Mouse (Mus musculus): Measurements from ENCODE around the gene Rnf8. TPM values are rescaled to one million over a fixed set of nuclear protein-coding genes. Genes with fewer than 3 reads are reported as not detected.
"Not testable (repeated sequence)": the region's sequence is repeated elsewhere in the genome, so short reads cannot be mapped to it uniquely, and the experiment has no call there.

The Rnf8 gene
- polyA plus RNA-seq, 1 experiment = 18.2 TPM

DNA sequence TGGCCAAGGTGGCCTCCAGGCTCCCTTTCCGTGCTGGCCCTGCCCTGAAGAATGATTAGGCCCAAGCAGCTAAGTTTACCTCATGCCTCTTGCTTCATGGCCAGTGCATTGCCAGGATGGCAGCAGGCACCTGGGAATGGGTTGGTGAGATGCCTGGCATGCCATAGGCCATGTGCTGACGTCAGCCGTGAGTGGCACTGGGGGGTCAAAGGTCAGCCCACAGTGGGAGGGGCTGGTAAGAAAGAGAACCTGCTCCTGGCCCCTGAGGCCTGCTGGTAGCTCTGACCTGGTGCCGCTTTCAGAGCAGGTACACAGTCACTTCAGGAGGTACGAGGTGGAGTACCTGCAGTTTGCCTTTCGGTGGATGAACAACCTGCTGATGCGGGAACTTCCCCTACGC, 15.1 kb upstream of the Rnf8 start:
- TF ChIP-seq POLR2A (IDR thresholded peaks at IDR 0.05; ENCODE audit: low read depth, low read length) (no peak), CTCF (IDR thresholded peaks at IDR 0.05; ENCODE audit: extremely low read depth, insufficient read length, insufficient replicate concordance, low read depth, low read length) (no peak)
- peaks cover 2% of the 10 kb centered on the region; the same call in 1 of the 2 replicates for H3K4me1 ChIP-seq (ENCODE audit: control insufficient read depth, insufficient read depth, insufficient read length, low read length)
- H3K27ac ChIP-seq (ENCODE audit: insufficient read depth, low read depth, low read length) = no peak overlapping the region
- WGBS = 65% methylated on average over 8 of the region's 8 CpGs
- no peak overlapping the region for H3K4me3 ChIP-seq (ENCODE audit: low read depth, low read length)
- H3K27me3 ChIP-seq (ENCODE audit: control insufficient read depth, insufficient read depth, low read length) = no peaks in the 10 kb centered on the region
- H3K36me3 ChIP-seq (ENCODE audit: control insufficient read depth, insufficient read depth, low read length) = peaks cover 44% of the 10 kb centered on the region

- Histone ChIP-seq H3K4me3 (ENCODE audit: low read depth, low read length) (no peak overlapping the region), H3K27ac (ENCODE audit: insufficient read depth, low read depth, low read length) (no peak overlapping the region), H3K36me3 (ENCODE audit: control insufficient read depth, insufficient read depth, low read length) (peaks cover 39% of the 10 kb centered on the region), H3K27me3 (ENCODE audit: control insufficient read depth, insufficient read depth, low read length) (no peaks in the 10 kb centered on the region), H3K4me1 (ENCODE audit: control insufficient read depth, insufficient read depth, insufficient read length, low read length) (peaks cover 2% of the 10 kb centered on the region; the same call in 1 of the 2 replicates)
- 70% methylated on average over 4 of the region's 4 CpGs for WGBS
- TF ChIP-seq POLR2A (IDR thresholded peaks at IDR 0.05; ENCODE audit: low read depth, low read length) = no peak
- TF ChIP-seq CTCF (IDR thresholded peaks at IDR 0.05; ENCODE audit: extremely low read depth, insufficient read length, insufficient replicate concordance, low read depth, low read length) = no peak
Measured at GRCm38 (mm10) chr17:29601391-29601790, 13.2 kb upstream of the Rnf8 start.

- TF ChIP-seq POLR2A (IDR thresholded peaks at IDR 0.05; ENCODE audit: low read depth, low read length) (no peak), CTCF (IDR thresholded peaks at IDR 0.05; ENCODE audit: extremely low read depth, insufficient read length, insufficient replicate concordance, low read depth, low read length) (peak; percentile 93; the same call in 1 of the 2 replicates)
- Histone ChIP-seq H3K27ac (ENCODE audit: insufficient read depth, low read depth, low read length) (no peak overlapping the region), H3K27me3 (ENCODE audit: control insufficient read depth, insufficient read depth, low read length) (no peaks in the 10 kb centered on the region), H3K4me1 (ENCODE audit: control insufficient read depth, insufficient read depth, insufficient read length, low read length) (peaks cover 2% of the 10 kb centered on the region; the same call in 1 of the 2 replicates), H3K36me3 (ENCODE audit: control insufficient read depth, insufficient read depth, low read length) (peaks cover 32% of the 10 kb centered on the region), H3K4me3 (ENCODE audit: low read depth, low read length) (no peak overlapping the region)
- WGBS = 13% methylated on average over 6 of the region's 6 CpGs
Measured at GRCm38 (mm10) chr17:29603283-29603682, 11.3 kb upstream of the Rnf8 start.

GRCm38 (mm10) chr17:29613453-29613852, 1.1 kb upstream of the Rnf8 start:
- not testable (repeated sequence) for H3K27ac ChIP-seq (ENCODE audit: insufficient read depth, low read depth, low read length); H3K36me3 ChIP-seq (ENCODE audit: control insufficient read depth, insufficient read depth, low read length); H3K27me3 ChIP-seq (ENCODE audit: control insufficient read depth, insufficient read depth, low read length); H3K4me3 ChIP-seq (ENCODE audit: low read depth, low read length)
- peaks cover 12% of the 10 kb centered on the region; the same call in 1 of the 2 replicates for H3K4me1 ChIP-seq (ENCODE audit: control insufficient read depth, insufficient read depth, insufficient read length, low read length)
- WGBS = 79% methylated on average over 5 of the region's 5 CpGs

GRCm38 (mm10) chr17:29615024-29615551, 498 bp downstream of the Rnf8 start:
- peak overlapping the region; percentile 91 for H3K4me3 ChIP-seq (ENCODE audit: low read depth, low read length)

GRCm38 (mm10) chr17:29615616-29616015, 1.0 kb downstream of the Rnf8 start:
- peaks cover 12% of the 10 kb centered on the region; the same call in 1 of the 2 replicates for H3K4me1 ChIP-seq (ENCODE audit: control insufficient read depth, insufficient read depth, insufficient read length, low read length)
- TF ChIP-seq CTCF (IDR thresholded peaks at IDR 0.05; ENCODE audit: extremely low read depth, insufficient read length, insufficient replicate concordance, low read depth, low read length) = no peak
- no peak for TF ChIP-seq POLR2A (IDR thresholded peaks at IDR 0.05; ENCODE audit: low read depth, low read length)
- H3K27ac ChIP-seq (ENCODE audit: insufficient read depth, low read depth, low read length) = no peak overlapping the region
- peak overlapping the region; percentile 91 for H3K4me3 ChIP-seq (ENCODE audit: low read depth, low read length)
- H3K27me3 ChIP-seq (ENCODE audit: control insufficient read depth, insufficient read depth, low read length) = no peaks in the 10 kb centered on the region
- 7% methylated on average over 4 of the region's 4 CpGs for WGBS
- peaks cover 6% of the 10 kb centered on the region; the same call in 1 of the 2 replicates for H3K36me3 ChIP-seq (ENCODE audit: control insufficient read depth, insufficient read depth, low read length)

More at GRCm38 (mm10) chr17:29615024-29615551, 498 bp downstream of the Rnf8 start:
- H3K27ac ChIP-seq (ENCODE audit: insufficient read depth, low read depth, low read length) = peak overlapping the region; percentile 70
- TF ChIP-seq CTCF (IDR thresholded peaks at IDR 0.05; ENCODE audit: extremely low read depth, insufficient read length, insufficient replicate concordance, low read depth, low read length) (0 out of 2 replicates have a peak, but pooled peaks have one; percentile 6), POLR2A (IDR thresholded peaks at IDR 0.05; ENCODE audit: low read depth, low read length) (no peak; the same call in 1 of the 2 replicates)
- peaks cover 6% of the 10 kb centered on the region; the same call in 1 of the 2 replicates for H3K36me3 ChIP-seq (ENCODE audit: control insufficient read depth, insufficient read depth, low read length)
- H3K4me1 ChIP-seq (ENCODE audit: control insufficient read depth, insufficient read depth, insufficient read length, low read length) = peaks cover 12% of the 10 kb centered on the region; the same call in 1 of the 2 replicates
- no peaks in the 10 kb centered on the region for H3K27me3 ChIP-seq (ENCODE audit: control insufficient read depth, insufficient read depth, low read length)
- WGBS = 1% methylated on average over 42 of the region's 43 CpGs

- Histone ChIP-seq H3K27ac (ENCODE audit: insufficient read depth, low read depth, low read length) (no peak overlapping the region), H3K27me3 (ENCODE audit: control insufficient read depth, insufficient read depth, low read length) (no peaks in the 10 kb centered on the region), H3K36me3 (ENCODE audit: control insufficient read depth, insufficient read depth, low read length) (peaks cover 28% of the 10 kb centered on the region), H3K4me1 (ENCODE audit: control insufficient read depth, insufficient read depth, insufficient read length, low read length) (peaks cover 10% of the 10 kb centered on the region; the same call in 1 of the 2 replicates), H3K4me3 (ENCODE audit: low read depth, low read length) (no peak overlapping the region)
- TF ChIP-seq CTCF (IDR thresholded peaks at IDR 0.05; ENCODE audit: extremely low read depth, insufficient read length, insufficient replicate concordance, low read depth, low read length) = no peak
- no peak for TF ChIP-seq POLR2A (IDR thresholded peaks at IDR 0.05; ENCODE audit: low read depth, low read length)
- WGBS = 61% methylated on average over 3 of the region's 3 CpGs
Measured at GRCm38 (mm10) chr17:29619231-29619630, 4.6 kb downstream of the Rnf8 start.
